Mouse (Mus musculus): ENCODE measurements at regions not wholly inside any gene's neighbourhood (a gene's known extent, or its start where the extent isn't known, plus 50 kb on each side); places are given as distances from the start of the nearest gene placed in this dataset.
"Not testable (repeated sequence)": the region's sequence is repeated elsewhere in the genome, so short reads cannot be mapped to it uniquely, and the experiment has no call there.

DNA sequence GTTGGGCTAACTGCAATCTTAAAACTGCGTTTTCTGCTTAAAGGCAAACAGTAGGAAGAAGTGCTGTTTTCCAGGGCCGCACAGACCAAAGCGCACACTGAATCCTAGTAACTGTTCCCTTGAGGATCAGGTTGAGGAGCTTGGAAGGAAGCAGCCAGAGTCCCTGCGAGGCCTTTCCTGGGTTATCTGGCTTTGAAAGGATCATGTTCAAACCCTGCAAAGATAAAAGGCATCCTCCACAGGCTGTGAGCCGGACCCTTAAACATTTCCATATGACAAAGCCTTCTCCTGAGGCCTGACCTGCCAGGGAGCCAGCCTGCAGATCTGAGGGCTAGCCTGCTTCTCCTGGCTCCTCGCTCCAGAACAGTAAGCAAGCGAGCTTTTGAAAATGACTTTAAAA is 56.7 kb upstream of the Irx2 start:
- TF ChIP-seq CTCF (IDR thresholded peaks at IDR 0.05) (no peak), EP300 (IDR thresholded peaks at IDR 0.05) (no peak)
- 42% methylated on average over 7 of the region's 7 CpGs for WGBS
- no peak overlapping the region for H3K4me2 ChIP-seq (replicated peaks; ENCODE audit: low read depth, low read length)

DNA sequence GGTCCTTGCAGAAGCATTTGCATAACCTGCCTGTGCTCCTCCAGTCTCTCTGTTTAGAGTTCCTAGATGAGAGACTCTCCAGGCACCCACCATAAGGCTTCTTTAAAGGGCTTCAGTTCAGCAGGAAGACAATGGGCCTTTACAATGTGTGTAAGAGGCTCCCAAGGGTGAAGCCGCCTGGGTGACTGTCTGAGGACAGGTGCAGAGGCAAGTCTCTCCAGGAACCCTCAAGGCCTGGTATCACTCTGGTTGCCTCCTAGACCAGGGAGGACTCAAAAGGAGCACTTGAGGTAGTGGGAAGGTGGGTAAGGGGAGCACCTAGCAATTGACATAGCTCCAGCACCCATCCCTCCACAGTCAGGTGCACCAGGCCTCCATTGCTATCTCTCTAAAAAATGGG is 55.8 kb upstream of the Irx2 start:
- no peaks in the 10 kb centered on the region for H3K4me1 ChIP-seq (ENCODE audit: insufficient read depth, low read depth, low read length)
- no peaks in the 10 kb centered on the region for H3K9me3 ChIP-seq (ENCODE audit: low read length)
- 65% methylated on average over 1 of the region's 1 CpGs for WGBS
- H3K9ac ChIP-seq (replicated peaks; ENCODE audit: low read depth): no peak overlapping the region
- no peak overlapping the region for H3K27ac ChIP-seq (ENCODE audit: low read length)
- ATAC-seq (no peak), DNase-seq (ENCODE audit: low spot score) (no peak)
- H3K27me3 ChIP-seq (replicated peaks; ENCODE audit: insufficient read depth, low read length): no peaks in the 10 kb centered on the region
- no peak overlapping the region for H3K4me2 ChIP-seq (replicated peaks; ENCODE audit: low read depth, low read length)
- no peaks in the 10 kb centered on the region for H3K36me3 ChIP-seq (ENCODE audit: insufficient read depth, low read length)
- TF ChIP-seq EP300 (IDR thresholded peaks at IDR 0.05) (no peak), CTCF (IDR thresholded peaks at IDR 0.05) (no peak)
- no peak overlapping the region for H3K4me3 ChIP-seq (ENCODE audit: low read depth, low read length)

More for the DNA sequence above, 56.7 kb upstream of the Irx2 start:
- Histone ChIP-seq H3K27me3 (replicated peaks; ENCODE audit: insufficient read depth, low read length) (no peaks in the 10 kb centered on the region), H3K9ac (replicated peaks; ENCODE audit: low read depth) (no peak overlapping the region), H3K4me1 (ENCODE audit: insufficient read depth, low read depth, low read length) (no peaks in the 10 kb centered on the region), H3K9me3 (ENCODE audit: low read length) (no peaks in the 10 kb centered on the region), H3K36me3 (ENCODE audit: insufficient read depth, low read length) (no peaks in the 10 kb centered on the region), H3K27ac (ENCODE audit: low read length) (no peak overlapping the region), H3K4me3 (ENCODE audit: low read depth, low read length) (no peak overlapping the region)
- DNase-seq (ENCODE audit: low spot score) (no peak), ATAC-seq (no peak)

DNA sequence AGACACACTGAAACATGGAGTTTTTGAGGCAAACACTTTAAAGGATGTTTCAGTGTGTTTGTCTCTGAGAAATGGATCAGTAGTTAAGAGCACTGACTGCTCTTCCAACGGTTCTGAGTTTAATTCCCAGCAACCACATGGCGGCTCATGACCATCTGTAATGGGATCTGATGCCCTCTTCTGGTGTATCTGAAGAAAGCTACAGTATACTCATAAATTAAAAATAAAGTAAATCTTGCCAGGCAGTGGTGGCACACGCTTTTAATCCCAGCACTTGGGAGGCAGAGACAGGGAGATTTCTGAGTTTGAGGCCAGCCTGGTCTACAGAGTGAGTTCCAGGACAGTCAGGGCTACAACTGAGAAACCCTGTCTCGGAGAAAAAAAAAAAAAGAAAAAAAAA is 54.5 kb upstream of the Irx2 start:
- H3K9ac ChIP-seq (replicated peaks; ENCODE audit: low read depth); DNase-seq (ENCODE audit: low spot score); H3K36me3 ChIP-seq (ENCODE audit: insufficient read depth, low read length); H3K9me3 ChIP-seq (ENCODE audit: low read length); H3K4me1 ChIP-seq (ENCODE audit: insufficient read depth, low read depth, low read length); H3K27ac ChIP-seq (ENCODE audit: low read length); H3K27me3 ChIP-seq (replicated peaks; ENCODE audit: insufficient read depth, low read length); H3K4me2 ChIP-seq (replicated peaks; ENCODE audit: low read depth, low read length); ATAC-seq; H3K4me3 ChIP-seq (ENCODE audit: low read depth, low read length): not testable (repeated sequence)
- TF ChIP-seq CTCF (IDR thresholded peaks at IDR 0.05): peak; percentile 18; the same call in 1 of the 2 replicates
- 63% methylated on average over 4 of the region's 4 CpGs for WGBS

DNA sequence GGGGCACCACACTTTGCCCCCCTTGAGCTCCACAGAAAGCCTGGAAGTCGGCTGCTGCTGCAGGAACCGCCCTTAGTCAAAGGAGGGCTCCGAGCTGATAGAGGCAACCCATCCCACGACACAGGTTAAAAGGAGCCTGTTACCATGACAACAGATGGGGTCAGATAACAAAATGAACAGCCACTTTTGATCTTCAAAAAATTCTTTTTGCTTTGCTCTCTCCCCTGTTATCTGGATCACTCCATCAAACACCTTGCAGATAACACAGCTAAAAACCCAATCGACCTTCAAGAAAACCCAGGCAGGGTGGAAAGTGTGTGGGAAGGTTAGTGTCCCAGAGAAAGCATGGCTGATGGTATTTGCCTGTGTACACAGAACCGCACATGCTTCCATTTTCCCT is 52.1 kb upstream of the Irx2 start:
- Histone ChIP-seq H3K36me3 (ENCODE audit: insufficient read depth, low read length) (no peaks in the 10 kb centered on the region), H3K27ac (ENCODE audit: low read length) (no peak overlapping the region), H3K4me2 (replicated peaks; ENCODE audit: low read depth, low read length) (no peak overlapping the region), H3K4me3 (ENCODE audit: low read depth, low read length) (no peak overlapping the region), H3K4me1 (ENCODE audit: insufficient read depth, low read depth, low read length) (no peaks in the 10 kb centered on the region), H3K9ac (replicated peaks; ENCODE audit: low read depth) (no peak overlapping the region), H3K9me3 (ENCODE audit: low read length) (no peaks in the 10 kb centered on the region), H3K27me3 (replicated peaks; ENCODE audit: insufficient read depth, low read length) (no peaks in the 10 kb centered on the region)
- DNase-seq (ENCODE audit: low spot score) (no peak), ATAC-seq (no peak)
- no peak for TF ChIP-seq CTCF (IDR thresholded peaks at IDR 0.05)
- TF ChIP-seq EP300 (IDR thresholded peaks at IDR 0.05): no peak
- WGBS: 7% methylated on average over 6 of the region's 6 CpGs

DNA sequence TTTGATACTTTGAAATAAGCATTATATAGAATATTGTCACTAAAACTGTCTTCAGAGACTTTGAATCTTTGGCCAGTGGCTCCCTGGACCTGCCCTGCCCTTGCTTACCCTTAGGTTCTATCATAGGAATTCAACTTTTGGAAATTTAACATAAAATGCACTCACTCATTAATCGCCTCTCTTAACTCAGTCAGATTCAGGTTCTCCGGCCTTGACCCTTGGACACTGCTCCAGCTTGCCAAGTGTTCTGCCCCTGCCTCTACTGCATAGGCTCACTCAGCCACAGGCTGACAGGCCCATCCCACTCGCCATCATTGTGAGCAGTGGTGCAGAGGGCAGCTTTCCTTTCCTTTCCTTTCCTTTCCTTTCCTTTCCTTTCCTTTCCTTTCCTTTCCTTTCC is 50.2 kb upstream of the Irx2 start:
- no peaks in the 10 kb centered on the region for H3K4me1 ChIP-seq (ENCODE audit: insufficient read depth, low read depth, low read length)
- H3K36me3 ChIP-seq (ENCODE audit: insufficient read depth, low read length): no peaks in the 10 kb centered on the region
- H3K4me3 ChIP-seq (ENCODE audit: low read depth, low read length): no peak overlapping the region
- no peaks in the 10 kb centered on the region for H3K9me3 ChIP-seq (ENCODE audit: low read length)
- DNase-seq (ENCODE audit: low spot score) (no peak), ATAC-seq (no peak)
- no peak overlapping the region for H3K27ac ChIP-seq (ENCODE audit: low read length)
- WGBS: 80% methylated on average over 3 of the region's 3 CpGs
- no peak overlapping the region for H3K4me2 ChIP-seq (replicated peaks; ENCODE audit: low read depth, low read length)
- TF ChIP-seq CTCF (IDR thresholded peaks at IDR 0.05) (no peak), EP300 (IDR thresholded peaks at IDR 0.05) (no peak)
- H3K27me3 ChIP-seq (replicated peaks; ENCODE audit: insufficient read depth, low read length): no peaks in the 10 kb centered on the region
- H3K9ac ChIP-seq (replicated peaks; ENCODE audit: low read depth): no peak overlapping the region
